ENCODE assay signal across 8 mouse cellular contexts in genomic region chr5:137746282-137746850, GRCm38 (mm10). TPM values are rescaled to one million over a fixed set of nuclear protein-coding genes. Genes with fewer than 3 reads are reported as not detected.
DNase-seq lines count a peak whose midpoint lies in the region; ATAC-seq and TF ChIP-seq lines count a peak whose summit lies in the region.

No protein-coding gene starts in this region.

- peaks cover 53% of the 10 kb centered on the region for H3K79me2 ChIP-seq in macrophage (ENCODE audit: inconsistent target)

- DNase-seq in right cerebral cortex, postnatal 4 days = peak; percentile 54
- DNase-seq in right cerebral cortex, postnatal 36 days (ENCODE audit: low spot score in 2 of 2) = no peak
- DNase-seq in embryo, embryonic 9.5 days (ENCODE audit: extremely low spot score) = peak; percentile 67
- peak; percentile 73 for DNase-seq in kidney, postnatal 0 days (ENCODE audit: low spot score)
- DNase-seq in spleen, adult 18-20 months = peak; percentile 66 to 70
- DNase-seq in right cerebral cortex, adult 18-20 months = no peak

- H3K9ac ChIP-seq in heart, embryonic 11.5 days (ENCODE audit: low read depth, low read length) = peak overlapping the region; percentile 94
- H3K9ac ChIP-seq in kidney, postnatal 0 days (ENCODE audit: low read depth, low read length) = peak overlapping the region; percentile 77

- under 1% methylated on average over 20 of the region's 20 CpGs for WGBS in heart, embryonic 11.5 days (ENCODE audit: insufficient replicate concordance)
- under 1% methylated on average over 20 of the region's 20 CpGs for WGBS in kidney, postnatal 0 days
- WGBS in macrophage (ENCODE audit: missing documents) = 1% methylated on average over 20 of the region's 20 CpGs

- ATAC-seq in heart, embryonic 11.5 days (replicated peaks; ENCODE audit: insufficient number of reproducible peaks, low FRiP score, low TSS enrichment) = peak; percentile 60
- ATAC-seq in kidney, postnatal 0 days (replicated peaks; ENCODE audit: low FRiP score, low read depth) = peak; percentile 9; the same call in 1 of the 2 replicates

- H3K4me2 ChIP-seq in heart, embryonic 11.5 days = peak overlapping the region; percentile 87
- peak overlapping the region; percentile 99 for H3K4me2 ChIP-seq in kidney, postnatal 0 days (ENCODE audit: low read length)

- no peaks in the 10 kb centered on the region for H3K27me3 ChIP-seq in heart, embryonic 11.5 days (ENCODE audit: control insufficient read depth, insufficient read depth, low read length)
- H3K27me3 ChIP-seq in kidney, postnatal 0 days (ENCODE audit: insufficient read depth, low read length) = no peaks in the 10 kb centered on the region

- no peak for TF ChIP-seq CTCF in kidney, postnatal 0 days (IDR thresholded peaks at IDR 0.05; ENCODE audit: low read depth)

- H3K9me3 ChIP-seq in heart, embryonic 11.5 days (replicated peaks; ENCODE audit: control insufficient read depth, low read length) = no peaks in the 10 kb centered on the region
- H3K9me3 ChIP-seq in kidney, postnatal 0 days (replicated peaks; ENCODE audit: low read length) = no peaks in the 10 kb centered on the region

- peaks cover 2% of the 10 kb centered on the region; the same call in 1 of the 2 replicates for H3K36me3 ChIP-seq in heart, embryonic 11.5 days (ENCODE audit: control insufficient read depth, insufficient read depth, low read length)
- H3K36me3 ChIP-seq in kidney, postnatal 0 days (ENCODE audit: insufficient read depth, low read length) = peaks cover 3% of the 10 kb centered on the region
- H3K36me3 ChIP-seq in macrophage (ENCODE audit: inconsistent target) = peaks cover 10% of the 10 kb centered on the region

- H3K27ac ChIP-seq in heart, embryonic 11.5 days (ENCODE audit: low read depth, low read length) = peak overlapping the region; percentile 95
- H3K27ac ChIP-seq in kidney, postnatal 0 days = peak overlapping the region; percentile 97
- H3K27ac ChIP-seq in macrophage = peak overlapping the region; percentile 93

- peak overlapping the region; percentile 75 for H3K4me3 ChIP-seq in heart, embryonic 11.5 days (ENCODE audit: low read depth, low read length)
- H3K4me3 ChIP-seq in kidney, postnatal 0 days (replicated peaks; ENCODE audit: low read depth, low read length) = peak overlapping the region; percentile 64
- H3K4me3 ChIP-seq in macrophage (ENCODE audit: inconsistent target) = peak overlapping the region; percentile 83

- peaks cover 33% of the 10 kb centered on the region for H3K4me1 ChIP-seq in heart, embryonic 11.5 days (ENCODE audit: control insufficient read depth, insufficient read depth, low read length)
- peaks cover 13% of the 10 kb centered on the region for H3K4me1 ChIP-seq in kidney, postnatal 0 days (replicated peaks; ENCODE audit: insufficient read depth, low read length)

RNA-seq across cellular contexts. Expression of gene Tsc22d4, which starts 0.8 kb away (rescaled TPM):
- 139 and 147 TPM in 2 replicates for polyA plus RNA-seq in heart, embryonic 11.5 days (2014; fragmentation: Nextera tagmentation; extraction: Ambion mirVana)
- 107 and 110 TPM in 2 replicates for polyA plus RNA-seq in kidney, postnatal 0 days (2015; fragmentation: Nextera tagmentation; extraction: Ambion mirVana)
- total RNA-seq in macrophage (2018; cell fraction: chromatin; rRNA removed) = 100 to 1,000 TPM in 11 of 26 experiments, 10 to 100 TPM in 15; 31.6 to 165 (median 84.9) TPM
- total RNA-seq in macrophage (2018; cell fraction: cytosol; rRNA removed) = 100 to 1,000 TPM in 23 of 26 experiments, 10 to 100 TPM in 3; 81.9 to 187 (median 130) TPM
- total RNA-seq in macrophage (2018; cell fraction: nucleus; rRNA removed) = 100 to 1,000 TPM in 17 of 26 experiments, 10 to 100 TPM in 9; 44.1 to 185 (median 125) TPM
- 84.4 to 112 TPM (median 101 TPM) in 3 replicates for polyA plus RNA-seq in macrophage (2018)

RNA-seq across cellular contexts. Expression of gene Nyap1, which starts 5.0 kb away (rescaled TPM):
- polyA plus RNA-seq in heart, embryonic 11.5 days (2014; fragmentation: Nextera tagmentation; extraction: Ambion mirVana) = 0.47 and 1.0 TPM in 2 replicates
- 1.2 and 1.6 TPM in 2 replicates for polyA plus RNA-seq in kidney, postnatal 0 days (2015; fragmentation: Nextera tagmentation; extraction: Ambion mirVana)
- 1 to 10 TPM in 8 of 26 experiments, under 1 TPM in 16, not detected in 2; 0.24 to 9.1 (median 0.74) TPM for total RNA-seq in macrophage (2018; cell fraction: chromatin; rRNA removed)
- under 1 TPM in 25 of 26 experiments, not detected in 1; 0.03 to 0.41 (median 0.20) TPM for total RNA-seq in macrophage (2018; cell fraction: cytosol; rRNA removed)
- total RNA-seq in macrophage (2018; cell fraction: nucleus; rRNA removed) = 1 to 10 TPM in 4 of 26 experiments, under 1 TPM in 18, not detected in 4; 0.13 to 2.0 (median 0.58) TPM
- polyA plus RNA-seq in macrophage (2018) = 0.07 to 0.23 TPM (median 0.21 TPM) in 3 replicates

RNA-seq across cellular contexts. Expression of gene Ppp1r35, which starts 32.3 kb away (rescaled TPM):
- polyA plus RNA-seq in heart, embryonic 11.5 days (2014; fragmentation: Nextera tagmentation; extraction: Ambion mirVana) = 29.9 and 35.3 TPM in 2 replicates
- 28.8 and 32.4 TPM in 2 replicates for polyA plus RNA-seq in kidney, postnatal 0 days (2015; fragmentation: Nextera tagmentation; extraction: Ambion mirVana)
- total RNA-seq in macrophage (2018; cell fraction: chromatin; rRNA removed) = 10 to 100 TPM in 14 of 26 experiments, 1 to 10 TPM in 11, not detected in 1; 3.1 to 25.8 (median 11.2) TPM
- total RNA-seq in macrophage (2018; cell fraction: cytosol; rRNA removed) = 10 to 100 TPM; 10.2 to 22.7 (median 17.1) TPM
- 10 to 100 TPM in 19 of 26 experiments, 1 to 10 TPM in 7; 5.0 to 34.0 (median 14.7) TPM for total RNA-seq in macrophage (2018; cell fraction: nucleus; rRNA removed)
- 2.7 to 25.9 TPM (median 20.7 TPM) in 3 replicates for polyA plus RNA-seq in macrophage (2018)

RNA-seq across cellular contexts. Expression of gene Mepce, which starts 41.1 kb away (rescaled TPM):
- polyA plus RNA-seq in heart, embryonic 11.5 days (2014; fragmentation: Nextera tagmentation; extraction: Ambion mirVana) = 7.4 and 9.2 TPM in 2 replicates
- 11.6 and 12.3 TPM in 2 replicates for polyA plus RNA-seq in kidney, postnatal 0 days (2015; fragmentation: Nextera tagmentation; extraction: Ambion mirVana)
- 10 to 100 TPM in 25 of 26 experiments, 1 to 10 TPM in 1; 8.4 to 35.4 (median 19.6) TPM for total RNA-seq in macrophage (2018; cell fraction: chromatin; rRNA removed)
- total RNA-seq in macrophage (2018; cell fraction: cytosol; rRNA removed) = 10 to 100 TPM; 11.4 to 33.5 (median 25.0) TPM
- total RNA-seq in macrophage (2018; cell fraction: nucleus; rRNA removed) = 10 to 100 TPM; 12.1 to 46.5 (median 30.3) TPM
- 23.9 to 28.3 TPM (median 26.6 TPM) in 3 replicates for polyA plus RNA-seq in macrophage (2018)

RNA-seq across cellular contexts. Expression of gene Zcwpw1, which starts 41.2 kb away (rescaled TPM):
- polyA plus RNA-seq in heart, embryonic 11.5 days (2014; fragmentation: Nextera tagmentation; extraction: Ambion mirVana) = 12.4 and 13.7 TPM in 2 replicates
- 14.5 and 15.7 TPM in 2 replicates for polyA plus RNA-seq in kidney, postnatal 0 days (2015; fragmentation: Nextera tagmentation; extraction: Ambion mirVana)
- 10 to 100 TPM in 6 of 26 experiments, 1 to 10 TPM in 20; 2.9 to 15.9 (median 7.9) TPM for total RNA-seq in macrophage (2018; cell fraction: chromatin; rRNA removed)
- 1 to 10 TPM; 1.1 to 3.2 (median 1.7) TPM for total RNA-seq in macrophage (2018; cell fraction: cytosol; rRNA removed)
- total RNA-seq in macrophage (2018; cell fraction: nucleus; rRNA removed) = 10 to 100 TPM in 1 of 26 experiments, 1 to 10 TPM in 25; 2.1 to 12.1 (median 3.8) TPM
- 1.8 to 4.1 TPM (median 2.8 TPM) in 3 replicates for polyA plus RNA-seq in macrophage (2018)

Comparison
In these comparisons a context has a peak if more than half of its experiments do, and no peak if none do; other contexts are left out.
1. DNase-seq: peak in right cerebral cortex, postnatal 4 days (single experiment), embryo, embryonic 9.5 days (single experiment), kidney, postnatal 0 days (single experiment) and spleen, adult 18-20 months (2 of 2); none in right cerebral cortex, postnatal 36 days (0 of 2) and right cerebral cortex, adult 18-20 months (single experiment).
2. Peak in every context shown above with its lines, with median percentiles within 50 percentile points of each other: H3K27ac ChIP-seq and H3K4me3 ChIP-seq.